Mouse (Mus musculus): ENCODE measurements around the gene C2cd4b. TPM values are rescaled to one million over a fixed set of nuclear protein-coding genes. Genes with fewer than 3 reads are reported as not detected.
A peak's percentile ranks its signal among the peaks of the same experiment; 100 is the strongest.

The C2cd4b gene
- total RNA-seq (2021) = 1 to 10 TPM; 7.7 to 8.3 TPM
- long read RNA-seq, experiment 1, transcript C2cd4b-201 (2 exons, 1,327 nt) = major isoform, 6 of 8 reads
- long read RNA-seq, experiment 1, partial matches to known transcripts = 0 of 8 reads
- long read RNA-seq, experiment 1, other reads (novel, unspliced or antisense) = 2 of 8 reads
- long read RNA-seq, experiment 2, transcript C2cd4b-201 (2 exons, 1,327 nt) = major isoform, 12 of 19 reads
- long read RNA-seq, experiment 2, partial matches to known transcripts = 0 of 19 reads
- long read RNA-seq, experiment 2, other reads (novel, unspliced or antisense) = 7 of 19 reads

DNA sequence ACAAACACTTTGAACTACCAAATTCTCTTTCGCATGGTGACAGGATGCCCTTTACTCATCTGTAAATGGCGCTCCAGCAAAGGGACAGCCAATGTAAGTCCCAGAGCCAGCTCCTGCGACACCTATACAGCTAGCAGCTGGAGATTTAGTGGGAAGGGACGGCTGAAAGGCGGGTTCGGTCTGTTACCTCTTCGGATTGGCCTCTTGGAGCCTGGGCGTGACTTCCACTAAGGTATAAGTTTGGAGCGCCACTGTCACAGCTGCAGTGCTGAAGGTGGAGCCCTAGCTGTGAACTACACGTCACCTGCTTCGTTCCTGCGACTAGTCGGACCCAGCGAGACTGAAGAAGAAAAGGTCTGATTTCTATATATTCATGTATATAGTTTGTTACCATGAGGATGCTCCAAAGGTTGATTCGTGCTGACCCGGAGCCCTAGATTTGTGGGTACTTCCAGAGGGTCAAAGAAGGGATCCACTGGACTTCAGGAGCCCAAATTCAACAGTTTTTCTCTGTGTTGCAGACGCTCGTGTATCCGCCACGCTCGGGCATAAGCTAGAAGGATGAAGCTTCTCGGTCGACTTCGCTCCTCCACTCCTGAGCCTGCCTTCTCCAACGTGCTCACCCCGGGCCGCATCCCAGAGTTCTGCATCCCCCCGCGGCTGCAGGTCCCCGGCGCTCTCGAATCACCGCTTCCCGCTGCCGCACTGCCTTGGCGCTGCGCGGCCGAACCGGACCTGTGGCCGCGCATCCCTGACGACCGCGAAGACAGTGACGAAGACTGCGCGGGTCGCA lies at the start of gene C2cd4b:
TSS of gene C2cd4b (plus strand) at position 275 of the 793 bp plus-strand sequence.
- Histone ChIP-seq H3K4me3 (peak within 1 kb of the TSS; percentile 74), H3K27ac (peak within 1 kb of the TSS; percentile 95)
- TF ChIP-seq CTCF (conservative IDR thresholded peaks at IDR 0.05) = no peak
- DNase-seq (ENCODE audit: low spot score in 2 of 2) = peak; percentile 34 to 49

DNA sequence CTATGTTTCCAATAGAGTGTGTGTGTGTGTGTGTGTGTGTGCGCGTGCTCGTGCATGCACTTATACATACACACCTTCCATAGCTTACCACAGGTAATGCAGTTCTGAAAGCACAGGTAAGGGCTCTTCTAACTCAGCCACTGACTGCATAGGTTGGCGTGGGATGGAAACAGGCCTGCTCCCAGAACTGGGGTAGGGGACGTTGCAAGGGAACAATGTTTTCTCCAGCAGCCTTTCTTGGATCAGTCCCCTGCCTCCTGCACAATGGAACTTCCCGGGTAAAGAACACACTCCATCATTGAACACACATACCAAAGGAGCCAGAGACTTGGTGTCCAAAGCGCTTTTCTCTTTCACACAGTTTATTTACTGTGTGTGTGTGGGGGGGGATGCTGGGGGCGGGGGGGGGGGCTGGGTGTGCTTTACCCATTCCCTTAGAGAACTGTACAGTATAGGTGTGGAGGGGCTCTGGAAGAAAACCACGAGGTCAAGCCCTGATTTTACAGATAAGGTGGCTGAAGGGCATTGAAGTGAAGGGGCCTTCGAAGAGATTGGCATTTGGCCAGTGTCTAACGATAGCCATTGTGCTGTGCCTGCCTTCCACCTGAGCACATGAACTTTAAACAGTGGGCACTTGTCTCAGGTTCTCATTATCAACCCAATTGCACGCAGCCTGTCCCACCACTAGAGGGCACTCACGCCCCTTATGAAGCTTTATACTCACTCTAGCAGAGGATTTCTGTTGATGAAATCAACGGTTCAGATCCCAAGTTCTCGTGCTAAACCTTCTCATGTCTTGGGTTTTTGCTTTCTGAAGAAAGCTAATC lies 48.0 kb upstream of the C2cd4b start:
- DNase-seq (ENCODE audit: low spot score in 2 of 2) = peak; percentile 66 to 82
- TF ChIP-seq CTCF (conservative IDR thresholded peaks at IDR 0.05) = peak; percentile 99
- Histone ChIP-seq H3K4me3 (no peak overlapping the region), H3K27ac (no peak overlapping the region)

DNA sequence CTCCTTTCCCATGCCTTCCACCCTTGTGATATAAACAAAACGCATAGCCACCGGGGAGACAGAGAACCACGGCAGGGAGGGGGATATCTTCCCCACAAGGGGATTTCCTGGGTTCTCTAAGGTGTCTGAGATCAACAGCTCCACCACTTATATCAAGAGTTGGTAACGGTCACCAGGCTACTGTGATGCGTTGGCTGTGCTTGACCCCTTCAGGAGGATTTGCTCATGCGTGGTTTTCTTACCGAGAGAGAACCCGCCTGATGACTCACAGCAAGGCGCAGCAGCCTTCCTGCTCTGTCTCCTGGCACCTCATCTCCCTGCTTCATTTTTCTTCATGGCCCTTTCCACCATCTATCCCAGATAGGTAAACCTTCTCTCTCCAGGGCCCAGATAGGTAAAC lies 47.1 kb upstream of the C2cd4b start:
- DNase-seq (ENCODE audit: low spot score in 2 of 2) = no peak
- TF ChIP-seq CTCF (conservative IDR thresholded peaks at IDR 0.05) = no peak

DNA sequence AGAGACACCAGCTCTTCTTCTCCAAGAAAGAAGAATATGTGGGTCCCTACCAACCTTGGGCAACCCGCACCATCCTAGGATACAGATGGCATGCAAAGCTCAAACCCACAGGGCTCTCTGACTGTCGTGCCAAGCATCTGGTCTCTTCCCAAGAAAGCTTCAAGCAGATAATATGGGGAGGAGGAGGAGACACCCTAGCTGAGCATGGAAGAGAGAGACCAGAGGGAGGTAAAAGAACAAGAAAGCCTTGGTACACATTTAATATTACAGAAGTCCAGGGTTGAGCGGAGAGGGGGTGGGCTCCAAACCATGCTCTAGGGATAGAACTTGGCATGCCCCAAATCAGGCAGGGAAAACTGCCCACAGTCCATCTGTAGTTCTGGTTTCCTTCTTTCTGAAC lies 42.2 kb upstream of the C2cd4b start:
- DNase-seq (ENCODE audit: low spot score in 2 of 2) = peak; percentile 20 to 39
- Histone ChIP-seq H3K4me3 (no peak overlapping the region), H3K27ac (peak overlapping the region; percentile 43; the same call in 1 of the 2 replicates)
- TF ChIP-seq CTCF (conservative IDR thresholded peaks at IDR 0.05) = no peak

More for the DNA sequence above, 47.1 kb upstream of the C2cd4b start:
- Histone ChIP-seq H3K4me3 (no peak overlapping the region), H3K27ac (no peak overlapping the region)

- H3K27ac ChIP-seq = 0 out of 2 replicates have a peak overlapping the region, but pooled peaks have one; percentile 15
- no peak for DNase-seq (ENCODE audit: low spot score in 2 of 2)
- H3K4me3 ChIP-seq = no peak overlapping the region
- TF ChIP-seq CTCF (conservative IDR thresholded peaks at IDR 0.05) = no peak
These were observed 40.6 kb upstream of the C2cd4b start for GRCm38 (mm10) chr9:67718596-67718995.

- TF ChIP-seq CTCF (conservative IDR thresholded peaks at IDR 0.05) = no peak
- no peak overlapping the region for H3K4me3 ChIP-seq
- H3K27ac ChIP-seq = no peak overlapping the region
- no peak for DNase-seq (ENCODE audit: low spot score in 2 of 2)
These were observed 39.1 kb upstream of the C2cd4b start for GRCm38 (mm10) chr9:67720150-67720549.

GRCm38 (mm10) chr9:67722378-67722777 lies 36.9 kb upstream of the C2cd4b start:
- Histone ChIP-seq H3K4me3 (no peak overlapping the region), H3K27ac (peak overlapping the region; percentile 53; the same call in 1 of the 2 replicates)
- DNase-seq (ENCODE audit: low spot score in 2 of 2) = peak; percentile 20 to 57
- peak; percentile 35 for TF ChIP-seq CTCF (conservative IDR thresholded peaks at IDR 0.05)

DNA sequence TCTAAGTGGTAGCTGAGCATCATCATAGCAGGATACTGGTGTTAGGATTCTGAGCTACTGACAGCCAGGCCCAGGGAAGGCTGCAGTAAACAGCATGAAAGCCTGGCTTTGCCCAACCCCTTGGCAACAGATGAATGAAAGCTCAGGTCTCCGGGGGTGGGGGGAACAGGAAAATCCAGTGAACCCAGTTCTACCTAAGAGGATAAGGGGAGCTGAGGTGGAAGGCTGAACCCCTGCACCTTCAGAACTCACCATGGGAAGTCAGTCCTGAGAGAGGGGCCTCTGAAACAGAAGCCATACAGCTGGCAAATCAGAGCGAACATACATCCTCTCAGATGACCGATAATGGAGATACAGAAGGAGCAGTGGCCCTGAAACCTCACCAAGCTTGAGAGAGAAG lies 34.0 kb upstream of the C2cd4b start:
- H3K27ac ChIP-seq = no peak overlapping the region
- no peak for DNase-seq (ENCODE audit: low spot score in 2 of 2)
- H3K4me3 ChIP-seq = no peak overlapping the region
- TF ChIP-seq CTCF (conservative IDR thresholded peaks at IDR 0.05) = no peak

DNA sequence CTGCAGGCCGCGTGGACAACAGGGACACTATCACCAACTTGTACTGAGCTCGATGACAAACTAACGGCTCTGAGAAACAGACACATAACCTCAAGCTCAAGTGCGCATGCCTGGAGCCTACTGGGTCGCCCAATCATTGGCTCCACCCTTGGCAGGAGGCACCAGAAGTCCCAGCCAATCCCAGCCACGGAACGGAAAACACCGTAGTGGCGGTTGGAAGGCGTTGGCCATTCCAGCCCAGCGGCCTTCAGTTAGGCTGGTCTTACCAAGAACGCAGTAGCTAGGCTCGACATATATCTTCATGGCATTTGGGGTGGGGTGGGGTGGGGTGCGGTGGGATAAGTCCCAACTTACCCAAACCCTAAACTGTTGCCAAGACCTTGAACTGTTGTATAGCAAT lies 25.5 kb upstream of the C2cd4b start:
- TF ChIP-seq CTCF (conservative IDR thresholded peaks at IDR 0.05) = no peak
- no peak overlapping the region for H3K4me3 ChIP-seq
- no peak for DNase-seq (ENCODE audit: low spot score in 2 of 2)
- no peak overlapping the region for H3K27ac ChIP-seq

DNA sequence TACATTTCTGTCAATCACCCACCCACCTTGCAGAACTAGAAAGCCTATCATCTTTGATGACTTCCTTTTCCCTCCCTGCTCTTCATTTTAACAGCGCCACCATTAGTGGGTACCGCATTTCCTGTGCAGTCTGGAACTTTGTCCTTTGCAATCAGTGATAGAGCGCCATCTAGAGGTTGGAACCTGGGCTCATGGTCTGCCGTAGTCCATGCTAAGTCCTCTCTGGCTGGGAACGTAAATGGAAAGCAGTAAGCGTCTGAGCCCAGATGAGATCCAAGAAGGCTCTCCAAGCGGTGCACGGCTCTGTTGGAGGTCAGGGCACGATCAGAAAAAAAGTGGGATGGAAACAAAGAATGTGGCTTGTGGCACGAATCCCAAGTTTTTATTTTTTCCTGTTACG lies 23.8 kb upstream of the C2cd4b start:
- TF ChIP-seq CTCF (conservative IDR thresholded peaks at IDR 0.05) = peak; percentile 79
- H3K4me3 ChIP-seq = no peak overlapping the region
- no peak overlapping the region for H3K27ac ChIP-seq
- peak; percentile 35 to 64 for DNase-seq (ENCODE audit: low spot score in 2 of 2)

- TF ChIP-seq CTCF (conservative IDR thresholded peaks at IDR 0.05) = no peak
- H3K27ac ChIP-seq = no peak overlapping the region
- no peak for DNase-seq (ENCODE audit: low spot score in 2 of 2)
- no peak overlapping the region for H3K4me3 ChIP-seq
These were observed 18.0 kb upstream of the C2cd4b start for GRCm38 (mm10) chr9:67741256-67741655.

DNA sequence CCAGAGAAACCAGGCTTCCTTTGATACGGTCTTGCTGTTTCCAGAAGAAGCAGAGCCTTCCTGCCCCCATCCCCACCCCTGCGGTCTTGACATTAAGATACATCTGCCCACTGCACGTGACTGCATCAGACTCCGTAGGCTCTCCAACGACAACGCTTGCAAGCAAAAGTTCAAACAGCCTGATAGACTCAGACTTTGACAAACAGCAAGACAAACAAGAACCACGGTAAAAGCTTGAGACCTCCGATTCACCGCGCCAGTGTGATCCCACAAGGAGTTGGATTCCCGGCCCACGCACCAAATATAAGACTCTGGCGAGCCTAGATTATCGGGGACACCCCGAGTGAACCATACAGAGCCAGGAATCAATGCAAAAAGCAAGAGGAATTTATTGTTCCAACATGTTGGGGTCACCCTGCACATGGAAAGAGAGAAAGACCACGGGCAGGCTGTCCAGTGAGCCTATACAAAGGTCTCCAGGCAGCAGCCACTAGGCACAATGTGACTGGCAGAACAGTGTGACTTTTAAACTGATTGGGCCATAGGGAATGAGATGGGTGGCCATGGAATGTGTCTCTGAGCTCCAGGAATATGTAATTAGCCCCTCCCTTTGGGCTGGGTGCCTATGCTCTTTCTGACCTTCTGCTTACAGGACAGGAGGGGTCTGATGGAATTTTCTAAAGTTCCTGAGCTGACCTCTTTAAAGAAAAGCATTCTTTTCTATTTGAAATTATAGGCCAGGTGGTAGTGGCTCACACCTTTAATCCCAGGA lies 5.6 kb upstream of the C2cd4b start:
- Histone ChIP-seq H3K27ac (no peak overlapping the region), H3K4me3 (no peak overlapping the region)
- TF ChIP-seq CTCF (conservative IDR thresholded peaks at IDR 0.05) = no peak
- no peak for DNase-seq (ENCODE audit: low spot score in 2 of 2)
